Mouse (Mus musculus) G1E (cell line): ENCODE measurements around the gene Fgf16. TPM values are rescaled to one million over a fixed set of nuclear protein-coding genes. Genes with fewer than 3 reads are reported as not detected.

Experiments used
- ATAC-seq: 2 replicates; pipeline ENCODE4 v1.8.0; 2016; ENCODE audit warnings: mild to moderate bottlenecking; ENCODE audit not compliant: insufficient number of reproducible peaks, poor library complexity, low FRiP score, severe bottlenecking; ENCODE audit errors: extremely low read depth
- DNase-seq: peaks from one replicate; pipeline ENCODE4 v3.0.0; 2012; ENCODE audit warnings: low spot score
- H3K27me3 ChIP-seq: 2 replicates; pipeline ENCODE4 v1.6.1; 2012; ENCODE audit warnings: mild to moderate bottlenecking, low read length, inconsistent platforms; ENCODE audit not compliant: insufficient read depth
- H3K36me3 ChIP-seq: replicated peaks from 2 replicates; pipeline ENCODE3; 2012; ENCODE audit warnings: mild to moderate bottlenecking, inconsistent platforms
- H3K4me1 ChIP-seq: 2 replicates; pipeline ENCODE4 v1.6.1; 2012; ENCODE audit warnings: low read depth, low read length, inconsistent platforms, mixed read lengths; ENCODE audit not compliant: insufficient read depth
- H3K4me3 ChIP-seq: 2 replicates; pipeline ENCODE4 v1.5.1; 2012; ENCODE audit warnings: low read depth, mild to moderate bottlenecking, inconsistent platforms, low read length, moderate library complexity, mixed read lengths
- H3K9me3 ChIP-seq: replicated peaks from 2 replicates; pipeline ENCODE4 v1.6.1; 2012; ENCODE audit warnings: inconsistent platforms
- CTCF ChIP-seq: IDR thresholded peaks from 2 replicates; pipeline ENCODE4 v1.5.1; 2012; ENCODE audit warnings: low read depth, low read length, inconsistent platforms, mixed read lengths
- GATA1 ChIP-seq: IDR thresholded peaks from 2 replicates; pipeline ENCODE4 v1.6.1; 2012; ENCODE audit warnings: borderline replicate concordance, low read length, inconsistent platforms, mixed read lengths
- GATA2 ChIP-seq: IDR thresholded peaks from 2 replicates; pipeline ENCODE4 v1.6.1; 2012; ENCODE audit warnings: low read depth, low read length, inconsistent platforms, borderline replicate concordance
- POLR2AphosphoS5 ChIP-seq: IDR thresholded peaks from 2 replicates; pipeline ENCODE4 v1.6.1; 2012; ENCODE audit warnings: low read depth, low read length, inconsistent platforms; ENCODE audit not compliant: insufficient replicate concordance
- TAL1 ChIP-seq: conservative IDR thresholded peaks from 2 replicates; pipeline ENCODE4 v1.6.1; 2012; ENCODE audit warnings: low read depth, low read length, inconsistent platforms, mixed read lengths
- polyA plus RNA-seq: library from polyadenylated mRNA; stranded (reverse); fragments of >175 nt; gene quantifications from 2 replicates; pipeline ENCODE4 v1.2.3, GENCODE M21; 2012
- total RNA-seq, 2 experiments: library from RNA; stranded (forward) in 1 of 2; stranded (reverse) in 1 of 2; fragments of 200-1000 nt in 1 of 2; fragments of >200 nt in 1 of 2; fragmentation: Nextera tagmentation in 1 of 2; gene quantifications; 2 replicates each; pipeline ENCODE4 v1.2.3; 2014 to 2017

The Fgf16 gene
- total and polyA plus RNA-seq, 3 experiments: not detected

DNA sequence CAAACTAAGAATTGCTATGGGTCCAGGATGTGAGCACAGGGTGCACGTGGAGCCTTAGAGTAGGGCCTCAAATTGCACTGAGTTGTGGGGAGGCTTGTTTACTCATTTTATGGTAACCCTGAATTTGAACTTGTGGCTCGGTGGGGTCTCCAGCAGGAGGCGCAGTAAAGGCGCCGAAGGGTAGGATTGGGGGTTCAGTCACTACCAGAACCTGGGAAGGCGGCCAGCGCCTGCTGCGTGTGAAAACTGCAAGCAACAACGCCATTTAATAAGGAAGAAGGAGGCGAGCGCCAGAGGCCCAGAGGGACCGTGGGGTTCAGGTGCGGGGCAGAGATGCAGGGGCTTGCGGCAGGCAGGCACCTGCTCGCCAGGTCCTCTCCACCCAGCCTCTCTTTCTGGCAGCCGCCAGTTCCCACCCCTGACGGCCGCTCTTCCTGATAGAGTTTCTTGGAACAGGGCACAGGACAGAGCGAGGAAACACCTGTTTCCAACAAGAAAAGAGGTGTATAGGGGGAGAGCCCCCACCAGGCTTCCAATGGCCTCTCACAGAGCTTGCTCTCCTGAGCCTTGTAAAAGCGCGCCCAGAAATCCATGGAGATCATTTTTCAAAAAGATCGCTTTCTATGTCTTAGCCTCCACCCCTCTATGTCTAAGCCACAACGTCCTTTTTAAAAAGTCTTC, 1.1 kb upstream of the Fgf16 start:
- ATAC-seq: no peak
- no peaks in the 10 kb centered on the region for H3K9me3 ChIP-seq
- DNase-seq: no peak
- no peaks in the 10 kb centered on the region for H3K36me3 ChIP-seq
- no peak for TF ChIP-seq TAL1
- no peak for TF ChIP-seq CTCF
- no peak for TF ChIP-seq GATA2
- H3K4me3 ChIP-seq: no peak overlapping the region
- peaks cover 6% of the 10 kb centered on the region; the same call in 1 of the 2 replicates for H3K27me3 ChIP-seq
- no peaks in the 10 kb centered on the region for H3K4me1 ChIP-seq

DNA sequence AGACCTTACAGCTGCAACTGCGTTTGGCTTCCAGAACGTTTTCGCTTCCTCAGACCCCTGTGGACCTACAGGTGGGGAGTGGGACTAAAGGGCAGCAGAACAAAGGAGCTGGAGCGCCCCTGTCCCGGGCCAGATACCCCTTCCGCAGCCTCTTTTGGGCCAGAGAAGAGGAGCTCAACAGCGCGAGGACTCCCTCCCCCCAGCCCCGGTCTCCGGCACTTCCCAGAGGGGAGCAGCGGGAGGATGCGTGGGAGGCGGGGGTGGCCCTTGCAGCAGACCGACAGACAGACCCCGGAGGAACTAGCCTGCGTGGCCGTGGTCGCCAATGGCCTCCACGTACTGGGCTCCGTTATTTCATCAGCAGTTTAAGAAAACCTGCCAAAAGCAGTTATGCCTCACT, 467 bp upstream of the Fgf16 start:
- DNase-seq: no peak
- TF ChIP-seq GATA2: no peak
- no peak for TF ChIP-seq TAL1
- TF ChIP-seq POLR2AphosphoS5: no peak
- TF ChIP-seq CTCF: no peak
- no peak for TF ChIP-seq GATA1
- Histone ChIP-seq H3K4me1 (no peaks in the 10 kb centered on the region), H3K9me3 (no peaks in the 10 kb centered on the region), H3K27me3 (peaks cover 6% of the 10 kb centered on the region; the same call in 1 of the 2 replicates), H3K4me3 (no peak overlapping the region), H3K36me3 (no peaks in the 10 kb centered on the region)
- ATAC-seq: no peak

GRCm38 (mm10) chrX:105765005-105765706, 1.1 kb downstream of the Fgf16 start:
- no peaks in the 10 kb centered on the region for H3K36me3 ChIP-seq
- ATAC-seq (no peak), DNase-seq (no peak)
- no peaks in the 10 kb centered on the region for H3K9me3 ChIP-seq
- no peaks in the 10 kb centered on the region for H3K4me1 ChIP-seq
- H3K27me3 ChIP-seq: peaks cover 6% of the 10 kb centered on the region; the same call in 1 of the 2 replicates
- TF ChIP-seq GATA2 (no peak), POLR2AphosphoS5 (no peak), GATA1 (no peak), CTCF (no peak), TAL1 (no peak)
- no peak overlapping the region for H3K4me3 ChIP-seq

- H3K9me3 ChIP-seq: no peaks in the 10 kb centered on the region
- TF ChIP-seq TAL1 (no peak), POLR2AphosphoS5 (no peak), GATA2 (no peak), GATA1 (no peak), CTCF (no peak)
- H3K4me1 ChIP-seq: no peaks in the 10 kb centered on the region
- no peaks in the 10 kb centered on the region for H3K36me3 ChIP-seq
- no peak overlapping the region for H3K4me3 ChIP-seq
- H3K27me3 ChIP-seq: peaks cover 6% of the 10 kb centered on the region; the same call in 1 of the 2 replicates
- DNase-seq (no peak), ATAC-seq (no peak)
These were observed 1.9 kb downstream of the Fgf16 start for GRCm38 (mm10) chrX:105766013-105766412.

GRCm38 (mm10) chrX:105767177-105767764, 3.2 kb downstream of the Fgf16 start:
- no peaks in the 10 kb centered on the region for H3K9me3 ChIP-seq
- ATAC-seq: no peak
- TF ChIP-seq POLR2AphosphoS5: no peak
- no peak for TF ChIP-seq GATA2
- TF ChIP-seq GATA1: no peak
- no peak for TF ChIP-seq CTCF
- no peak for TF ChIP-seq TAL1
- H3K4me3 ChIP-seq: no peak overlapping the region
- H3K27me3 ChIP-seq: peaks cover 6% of the 10 kb centered on the region; the same call in 1 of the 2 replicates
- no peaks in the 10 kb centered on the region for H3K36me3 ChIP-seq
- H3K4me1 ChIP-seq: no peaks in the 10 kb centered on the region
- DNase-seq: no peak

- no peak for TF ChIP-seq CTCF
- TF ChIP-seq GATA2: no peak
- no peak for TF ChIP-seq POLR2AphosphoS5
- no peak for TF ChIP-seq TAL1
- TF ChIP-seq GATA1: no peak
- no peak for DNase-seq
- Histone ChIP-seq H3K27me3 (peaks cover 6% of the 10 kb centered on the region; the same call in 1 of the 2 replicates), H3K36me3 (no peaks in the 10 kb centered on the region), H3K4me3 (no peak overlapping the region), H3K9me3 (no peaks in the 10 kb centered on the region), H3K4me1 (no peaks in the 10 kb centered on the region)
- ATAC-seq: no peak
These were observed 3.9 kb downstream of the Fgf16 start for GRCm38 (mm10) chrX:105767932-105768331.
